Mouse (Mus musculus) neural tube, embryonic 14.5 days (tissue): ENCODE measurements around the gene 4930415O20Rik. TPM values are rescaled to one million over a fixed set of nuclear protein-coding genes. Genes with fewer than 3 reads are reported as not detected.

Experiments
- ATAC-seq: fragments of 200-750 bp; cut with Nextera tagmentation; 2 replicates; pipeline ENCODE4 v1.8.0; 2017; ENCODE audit warnings: low read depth, mild to moderate bottlenecking, moderate TSS enrichment, moderate library complexity
- H3K27ac ChIP-seq: fragments of 300-500 bp; sonication (generic); 2 replicates; pipeline ENCODE4 v1.5.1; 2014; ENCODE audit warnings: low read depth, mild to moderate bottlenecking, control low read depth, low read length, moderate library complexity, mixed read lengths
- H3K27me3 ChIP-seq: fragments of 300-500 bp; sonication (generic); 2 replicates; pipeline ENCODE4 v1.6.1; 2014; ENCODE audit warnings: low read length; ENCODE audit not compliant: control insufficient read depth, insufficient read depth
- H3K36me3 ChIP-seq: fragments of 300-500 bp; sonication (generic); 2 replicates; pipeline ENCODE4 v1.6.1; 2014; ENCODE audit warnings: low read length, mixed read lengths; ENCODE audit not compliant: control insufficient read depth, insufficient read depth
- H3K4me1 ChIP-seq: fragments of 300-500 bp; sonication (generic); 2 replicates; pipeline ENCODE4 v1.6.1; 2014; ENCODE audit warnings: low read length; ENCODE audit not compliant: control insufficient read depth, insufficient read depth
- H3K4me2 ChIP-seq: fragments of 300-500 bp; sonication (generic); 2 replicates; pipeline ENCODE4 v1.6.1; 2014; ENCODE audit warnings: mild to moderate bottlenecking, low read depth, low read length, control low read depth
- H3K4me3 ChIP-seq: fragments of 300-500 bp; sonication (generic); 2 replicates; pipeline ENCODE4 v1.5.1; 2014; ENCODE audit warnings: low read depth, low read length, control low read depth, mixed read lengths
- H3K9ac ChIP-seq: fragments of 300-500 bp; sonication (generic); replicated peaks from 2 replicates; pipeline ENCODE4 v1.6.1; 2014; ENCODE audit warnings: low read depth, mild to moderate bottlenecking, control low read depth, low read length, mixed read lengths
- H3K9me3 ChIP-seq: fragments of 300-500 bp; sonication (generic); 2 replicates; pipeline ENCODE4 v1.6.1; 2016; ENCODE audit warnings: low read length; ENCODE audit not compliant: control insufficient read depth
- WGBS: fragments of 180-500 bp; shearing (Covaris S2); extraction: QIAGEN DNeasy Blood & Tissue Kit; methylation state at CpG from one replicate; pipeline ENCODE4 v1.1.7; 2014; 5-methylcytosine and 5-hydroxymethylcytosine counted together
- polyA plus RNA-seq: library from polyadenylated mRNA; unstranded; fragments of >200 nt; fragmentation: Nextera tagmentation; extraction: Ambion mirVana; gene quantifications from 2 replicates; pipeline ENCODE4 v1.2.1, GENCODE M21; 2014

Gene 4930415O20Rik
- polyA plus RNA-seq, 1 experiment from 2014 or later: 0.40 TPM

GRCm38 (mm10) chr15:98635291-98635841 is 64.6 kb downstream of the 4930415O20Rik start:
- peak overlapping the region; percentile 95 for H3K27ac ChIP-seq
- WGBS: under 1% methylated on average over 21 of the region's 21 CpGs
- peak overlapping the region; percentile 84 for H3K4me2 ChIP-seq
- H3K36me3 ChIP-seq: peaks cover 9% of the 10 kb centered on the region; the same call in 1 of the 2 replicates
- H3K27me3 ChIP-seq: no peaks in the 10 kb centered on the region
- no peaks in the 10 kb centered on the region for H3K9me3 ChIP-seq
- peak overlapping the region; percentile 69 for H3K4me3 ChIP-seq
- H3K9ac ChIP-seq: peak overlapping the region; percentile 78
- peaks cover 40% of the 10 kb centered on the region for H3K4me1 ChIP-seq
- peak; percentile 1; the same call in 1 of the 2 replicates for ATAC-seq

GRCm38 (mm10) chr15:98636517-98636916 is 65.7 kb downstream of the 4930415O20Rik start:
- Histone ChIP-seq H3K36me3 (peaks cover 11% of the 10 kb centered on the region; the same call in 1 of the 2 replicates), H3K4me1 (peaks cover 40% of the 10 kb centered on the region), H3K9ac (peak overlapping the region; percentile 78), H3K4me3 (peak overlapping the region; percentile 69), H3K4me2 (peak overlapping the region; percentile 84), H3K27ac (peak overlapping the region; percentile 95; the same call in 1 of the 2 replicates), H3K27me3 (no peaks in the 10 kb centered on the region), H3K9me3 (no peaks in the 10 kb centered on the region)
- no peak for ATAC-seq
- 20% methylated on average over 5 of the region's 5 CpGs for WGBS

- H3K27ac ChIP-seq: no peak overlapping the region
- no peaks in the 10 kb centered on the region for H3K27me3 ChIP-seq
- H3K4me3 ChIP-seq: no peak overlapping the region
- H3K4me2 ChIP-seq: peak overlapping the region; percentile 84
- H3K9me3 ChIP-seq: no peaks in the 10 kb centered on the region
- 26% methylated on average over 3 of the region's 3 CpGs for WGBS
- H3K36me3 ChIP-seq: peaks cover 18% of the 10 kb centered on the region
- peaks cover 40% of the 10 kb centered on the region for H3K4me1 ChIP-seq
- no peak overlapping the region for H3K9ac ChIP-seq
- no peak for ATAC-seq
Observed at GRCm38 (mm10) chr15:98637155-98637554, 66.4 kb downstream of the 4930415O20Rik start.

Other genes with a start within 250 kb of the 4930415O20Rik start
- not detected in 2 replicates for gene Olfr284, start 230.0 kb upstream of the 4930415O20Rik start, polyA plus RNA-seq
- gene Olfr283, start 190.1 kb upstream of the 4930415O20Rik start, polyA plus RNA-seq: not detected in 2 replicates
- gene Olfr282, start 139.8 kb upstream of the 4930415O20Rik start, polyA plus RNA-seq: not detected in 2 replicates
- not detected in 2 replicates for gene Olfr281, start 118.4 kb upstream of the 4930415O20Rik start, polyA plus RNA-seq
- not detected in 2 replicates for gene OR5BS1P, start 101.1 kb upstream of the 4930415O20Rik start, polyA plus RNA-seq
- gene Lalba, start 88.3 kb upstream of the 4930415O20Rik start, polyA plus RNA-seq: not detected in 2 replicates
- gene Olfr279, start 78.6 kb upstream of the 4930415O20Rik start, polyA plus RNA-seq: not detected in 2 replicates
- 99.6 and 105 TPM in 2 replicates for gene Kansl2, start 36.7 kb upstream of the 4930415O20Rik start, polyA plus RNA-seq
- 70.7 and 72.0 TPM in 2 replicates for gene Ccnt1, start 81 bp upstream of the 4930415O20Rik start, polyA plus RNA-seq
- gene Adcy6, start 39.1 kb downstream of the 4930415O20Rik start, polyA plus RNA-seq: 10.2 and 11.6 TPM in 2 replicates
- 84.9 and 101 TPM in 2 replicates for gene Cacnb3, start 59.8 kb downstream of the 4930415O20Rik start, polyA plus RNA-seq
- 17.9 and 24.9 TPM in 2 replicates for gene Ddx23, start 91.9 kb downstream of the 4930415O20Rik start, polyA plus RNA-seq
- gene Rnd1, start 106.5 kb downstream of the 4930415O20Rik start, polyA plus RNA-seq: 4.7 and 7.3 TPM in 2 replicates
- 5.2 and 6.0 TPM in 2 replicates for gene Ccdc65, start 137.2 kb downstream of the 4930415O20Rik start, polyA plus RNA-seq
- gene Fkbp11, start 157.2 kb downstream of the 4930415O20Rik start, polyA plus RNA-seq: 3.6 and 7.1 TPM in 2 replicates
- 66.3 and 77.2 TPM in 2 replicates for gene Arf3, start 192.2 kb downstream of the 4930415O20Rik start, polyA plus RNA-seq
- 0.19 TPM in 1 of 2 replicates, not detected in the other for gene Wnt10b, start 207.1 kb downstream of the 4930415O20Rik start, polyA plus RNA-seq
- gene Wnt1, start 218.9 kb downstream of the 4930415O20Rik start, polyA plus RNA-seq: 1.9 and 3.9 TPM in 2 replicates
- 0.44 and 0.54 TPM in 2 replicates for gene Ddn, start 238.5 kb downstream of the 4930415O20Rik start, polyA plus RNA-seq